Mouse (Mus musculus): ENCODE data around the gene Eif4a1.

DNA sequence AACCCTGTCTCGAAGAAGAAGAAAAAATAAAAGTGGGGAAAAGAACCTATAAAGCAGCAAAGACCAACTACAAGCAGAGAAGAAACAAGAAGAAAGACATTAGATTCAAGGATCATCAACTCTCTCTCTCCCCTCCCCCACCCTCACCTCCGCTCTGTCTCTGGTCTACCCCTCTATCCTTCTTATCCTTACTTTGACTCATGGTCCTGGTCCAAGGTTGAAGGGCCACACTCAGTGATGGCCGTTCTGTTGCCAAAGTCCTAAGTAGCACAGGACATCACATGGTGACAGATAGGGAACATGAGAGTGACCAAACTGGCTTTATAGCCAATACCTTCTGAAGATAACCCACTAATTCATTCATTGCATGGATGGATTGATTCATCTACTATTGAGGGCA, 25.2 kb upstream of the Eif4a1 start:
- TF ChIP-seq ZC3H11A (IDR thresholded peaks at IDR 0.05; ENCODE audit: borderline replicate concordance, low read depth, low read length) (no peak), MAFK (IDR thresholded peaks at IDR 0.05; ENCODE audit: insufficient read depth, low read depth, low read length) (no peak), CHD2 (IDR thresholded peaks at IDR 0.05; ENCODE audit: low read depth, low read length) (no peak), ZNF384 (IDR thresholded peaks at IDR 0.05; ENCODE audit: low read depth, low read length) (no peak)

Data from ES-E14 (cell line).